Mouse (Mus musculus): ENCODE data around the gene Tbc1d23. TPM values are rescaled to one million over a fixed set of nuclear protein-coding genes. Genes with fewer than 3 reads are reported as not detected.

Gene Tbc1d23
- polyA plus RNA-seq, 1 experiment: 8.2 TPM

- DNase-seq (ENCODE audit: low read depth in 1 of 2, low spot score in 2 of 2): no peak
- no peaks in the 10 kb centered on the region for H3K4me1 ChIP-seq (ENCODE audit: control insufficient read depth, insufficient read depth, insufficient read length)
- no peaks in the 10 kb centered on the region for H3K27me3 ChIP-seq (ENCODE audit: control insufficient read depth, insufficient read depth, low read length)
- H3K4me3 ChIP-seq (ENCODE audit: extremely low read depth, insufficient read depth, insufficient read length): no peak overlapping the region
- H3K36me3 ChIP-seq (ENCODE audit: control insufficient read depth, insufficient read depth, low read length): peaks cover 17% of the 10 kb centered on the region
- TF ChIP-seq CTCF (IDR thresholded peaks at IDR 0.05; ENCODE audit: extremely low read depth, insufficient read depth, insufficient read length, insufficient replicate concordance) (no peak), POLR2A (IDR thresholded peaks at IDR 0.05; ENCODE audit: low read depth, low read length) (no peak)
- no peak overlapping the region for H3K27ac ChIP-seq (ENCODE audit: insufficient read depth, low read length)
Measured at GRCm38 (mm10) chr16:57155899-57156298, 75.4 kb downstream of the Tbc1d23 start.

- Histone ChIP-seq H3K4me1 (ENCODE audit: control insufficient read depth, insufficient read depth, insufficient read length) (no peaks in the 10 kb centered on the region), H3K4me3 (ENCODE audit: extremely low read depth, insufficient read depth, insufficient read length) (no peak overlapping the region), H3K36me3 (ENCODE audit: control insufficient read depth, insufficient read depth, low read length) (peaks cover 17% of the 10 kb centered on the region), H3K27ac (ENCODE audit: insufficient read depth, low read length) (no peak overlapping the region), H3K27me3 (ENCODE audit: control insufficient read depth, insufficient read depth, low read length) (no peaks in the 10 kb centered on the region)
- DNase-seq (ENCODE audit: low read depth in 1 of 2, low spot score in 2 of 2): no peak
- no peak for TF ChIP-seq POLR2A (IDR thresholded peaks at IDR 0.05; ENCODE audit: low read depth, low read length)
- no peak for TF ChIP-seq CTCF (IDR thresholded peaks at IDR 0.05; ENCODE audit: extremely low read depth, insufficient read depth, insufficient read length, insufficient replicate concordance)
- WGBS: 97% methylated on average over 4 of the region's 4 CpGs
Measured at GRCm38 (mm10) chr16:57151437-57151836, 79.9 kb downstream of the Tbc1d23 start.

- Histone ChIP-seq H3K36me3 (ENCODE audit: control insufficient read depth, insufficient read depth, low read length) (peaks cover 16% of the 10 kb centered on the region), H3K27me3 (ENCODE audit: control insufficient read depth, insufficient read depth, low read length) (no peaks in the 10 kb centered on the region), H3K4me1 (ENCODE audit: control insufficient read depth, insufficient read depth, insufficient read length) (no peaks in the 10 kb centered on the region), H3K27ac (ENCODE audit: insufficient read depth, low read length) (no peak overlapping the region), H3K4me3 (ENCODE audit: extremely low read depth, insufficient read depth, insufficient read length) (no peak overlapping the region)
- TF ChIP-seq POLR2A (IDR thresholded peaks at IDR 0.05; ENCODE audit: low read depth, low read length) (no peak), CTCF (IDR thresholded peaks at IDR 0.05; ENCODE audit: extremely low read depth, insufficient read depth, insufficient read length, insufficient replicate concordance) (no peak)
- no peak for DNase-seq (ENCODE audit: low read depth in 1 of 2, low spot score in 2 of 2)
- WGBS: 92% methylated on average over 5 of the region's 5 CpGs
Measured at GRCm38 (mm10) chr16:57144741-57145140, 86.6 kb downstream of the Tbc1d23 start.

- H3K4me1 ChIP-seq (ENCODE audit: control insufficient read depth, insufficient read depth, insufficient read length): peaks cover 5% of the 10 kb centered on the region; the same call in 1 of the 2 replicates
- no peak for TF ChIP-seq CTCF (IDR thresholded peaks at IDR 0.05; ENCODE audit: extremely low read depth, insufficient read depth, insufficient read length, insufficient replicate concordance)
- no peak for TF ChIP-seq POLR2A (IDR thresholded peaks at IDR 0.05; ENCODE audit: low read depth, low read length)
- H3K27ac ChIP-seq (ENCODE audit: insufficient read depth, low read length): no peak overlapping the region
- no peak for DNase-seq (ENCODE audit: low read depth in 1 of 2, low spot score in 2 of 2)
- no peak overlapping the region for H3K4me3 ChIP-seq (ENCODE audit: extremely low read depth, insufficient read depth, insufficient read length)
- no peaks in the 10 kb centered on the region for H3K27me3 ChIP-seq (ENCODE audit: control insufficient read depth, insufficient read depth, low read length)
- peaks cover 11% of the 10 kb centered on the region for H3K36me3 ChIP-seq (ENCODE audit: control insufficient read depth, insufficient read depth, low read length)
- 92% methylated on average over 6 of the region's 6 CpGs for WGBS
Measured at GRCm38 (mm10) chr16:57133611-57134010, 97.7 kb downstream of the Tbc1d23 start.

GRCm38 (mm10) chr16:57132326-57132725 is 99.0 kb downstream of the Tbc1d23 start:
- 42% methylated on average over 1 of the region's 1 CpGs for WGBS
- TF ChIP-seq CTCF (IDR thresholded peaks at IDR 0.05; ENCODE audit: extremely low read depth, insufficient read depth, insufficient read length, insufficient replicate concordance): no peak
- no peak for TF ChIP-seq POLR2A (IDR thresholded peaks at IDR 0.05; ENCODE audit: low read depth, low read length)

GRCm38 (mm10) chr16:57131544-57131943 is 99.8 kb downstream of the Tbc1d23 start:
- H3K4me3 ChIP-seq (ENCODE audit: extremely low read depth, insufficient read depth, insufficient read length): no peak overlapping the region
- H3K27ac ChIP-seq (ENCODE audit: insufficient read depth, low read length): no peak overlapping the region
- H3K36me3 ChIP-seq (ENCODE audit: control insufficient read depth, insufficient read depth, low read length): peaks cover 4% of the 10 kb centered on the region
- no peaks in the 10 kb centered on the region for H3K27me3 ChIP-seq (ENCODE audit: control insufficient read depth, insufficient read depth, low read length)
- no peak for DNase-seq (ENCODE audit: low read depth in 1 of 2, low spot score in 2 of 2)
- WGBS: 87% methylated on average over 4 of the region's 4 CpGs
- H3K4me1 ChIP-seq (ENCODE audit: control insufficient read depth, insufficient read depth, insufficient read length): peaks cover 5% of the 10 kb centered on the region; the same call in 1 of the 2 replicates
- TF ChIP-seq CTCF (IDR thresholded peaks at IDR 0.05; ENCODE audit: extremely low read depth, insufficient read depth, insufficient read length, insufficient replicate concordance) (no peak), POLR2A (IDR thresholded peaks at IDR 0.05; ENCODE audit: low read depth, low read length) (no peak)

More at GRCm38 (mm10) chr16:57132326-57132725, 99.0 kb downstream of the Tbc1d23 start:
- DNase-seq (ENCODE audit: low read depth in 1 of 2, low spot score in 2 of 2): no peak
- peaks cover 6% of the 10 kb centered on the region for H3K36me3 ChIP-seq (ENCODE audit: control insufficient read depth, insufficient read depth, low read length)
- peaks cover 5% of the 10 kb centered on the region; the same call in 1 of the 2 replicates for H3K4me1 ChIP-seq (ENCODE audit: control insufficient read depth, insufficient read depth, insufficient read length)
- no peak overlapping the region for H3K4me3 ChIP-seq (ENCODE audit: extremely low read depth, insufficient read depth, insufficient read length)
- no peaks in the 10 kb centered on the region for H3K27me3 ChIP-seq (ENCODE audit: control insufficient read depth, insufficient read depth, low read length)
- H3K27ac ChIP-seq (ENCODE audit: insufficient read depth, low read length): no peak overlapping the region

GRCm38 (mm10) chr16:57130752-57131400 is 100.4 kb downstream of the Tbc1d23 start:
- Histone ChIP-seq H3K27ac (ENCODE audit: insufficient read depth, low read length) (peak overlapping the region; percentile 64), H3K4me3 (ENCODE audit: extremely low read depth, insufficient read depth, insufficient read length) (no peak overlapping the region), H3K36me3 (ENCODE audit: control insufficient read depth, insufficient read depth, low read length) (peaks cover 4% of the 10 kb centered on the region), H3K27me3 (ENCODE audit: control insufficient read depth, insufficient read depth, low read length) (no peaks in the 10 kb centered on the region), H3K4me1 (ENCODE audit: control insufficient read depth, insufficient read depth, insufficient read length) (peaks cover 5% of the 10 kb centered on the region; the same call in 1 of the 2 replicates)
- 42% methylated on average over 3 of the region's 3 CpGs for WGBS
- TF ChIP-seq CTCF (IDR thresholded peaks at IDR 0.05; ENCODE audit: extremely low read depth, insufficient read depth, insufficient read length, insufficient replicate concordance) (no peak), POLR2A (IDR thresholded peaks at IDR 0.05; ENCODE audit: low read depth, low read length) (no peak)
- DNase-seq (ENCODE audit: low read depth in 1 of 2, low spot score in 2 of 2): no peak

All from spleen, adult 2 months (tissue).